Mouse (Mus musculus): ENCODE data around the gene Echs1.

DNA sequence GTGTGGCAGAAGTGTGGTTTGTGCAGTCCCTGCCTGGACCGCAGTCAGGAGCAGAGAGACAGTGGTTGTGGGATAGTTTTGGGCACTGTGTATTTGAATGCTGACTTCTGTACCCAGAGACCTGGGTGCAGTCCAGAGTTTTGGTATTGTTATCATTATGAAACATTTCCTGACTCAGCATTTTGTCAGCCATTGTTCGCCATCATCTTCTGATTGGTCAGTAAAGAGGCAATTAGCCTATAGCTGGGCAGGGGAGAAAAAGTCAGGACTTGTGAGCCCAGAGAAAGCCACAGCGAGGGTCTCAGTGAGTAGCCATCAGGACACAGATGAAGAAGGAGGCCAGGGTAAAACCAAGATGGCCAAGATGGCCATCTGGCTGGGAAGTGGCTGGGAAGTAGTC lies 44.1 kb upstream of the Echs1 start:
- TF ChIP-seq POLR2A (IDR thresholded peaks at IDR 0.05; ENCODE audit: control insufficient read depth, low read depth, low read length) (no peak), CTCF (IDR thresholded peaks at IDR 0.05; ENCODE audit: control insufficient read depth, insufficient read depth, insufficient replicate concordance, low read depth, low read length) (no peak)
